Mouse (Mus musculus): ENCODE data around the gene Slc22a15. TPM values are rescaled to one million over a fixed set of nuclear protein-coding genes. Genes with fewer than 3 reads are reported as not detected.

Gene Slc22a15
- polyA plus RNA-seq, 1 experiment = 7.0 TPM

- Histone ChIP-seq H3K27me3 (ENCODE audit: control insufficient read depth, insufficient read depth, low read length) (no peaks in the 10 kb centered on the region; the same call in 1 of the 2 replicates), H3K4me3 (ENCODE audit: control insufficient read depth, insufficient read depth, low read length) (no peak overlapping the region), H3K4me1 (replicated peaks; ENCODE audit: control insufficient read depth, insufficient read depth, low read length) (no peaks in the 10 kb centered on the region), H3K27ac (ENCODE audit: control insufficient read depth, insufficient read depth, low read length) (no peak overlapping the region), H3K36me3 (ENCODE audit: control insufficient read depth, insufficient read depth, low read length) (no peaks in the 10 kb centered on the region)
- TF ChIP-seq POLR2A (IDR thresholded peaks at IDR 0.05; ENCODE audit: control insufficient read depth, extremely low read depth, insufficient read depth, low read length, poor library complexity) (no peak), CTCF (IDR thresholded peaks at IDR 0.05; ENCODE audit: borderline replicate concordance, control insufficient read depth, extremely low read depth, insufficient read depth, low read length, poor library complexity) (no peak)
- DNase-seq = no peak
- 54% methylated on average over 7 of the region's 7 CpGs for WGBS
Measured at GRCm38 (mm10) chr3:101939152-101939551, 14.9 kb upstream of the Slc22a15 start.

GRCm38 (mm10) chr3:101936369-101936768, 12.1 kb upstream of the Slc22a15 start:
- WGBS = 71% methylated on average over 3 of the region's 3 CpGs
- Histone ChIP-seq H3K27me3 (ENCODE audit: control insufficient read depth, insufficient read depth, low read length) (no peaks in the 10 kb centered on the region; the same call in 1 of the 2 replicates), H3K4me1 (replicated peaks; ENCODE audit: control insufficient read depth, insufficient read depth, low read length) (no peaks in the 10 kb centered on the region), H3K4me3 (ENCODE audit: control insufficient read depth, insufficient read depth, low read length) (no peak overlapping the region), H3K36me3 (ENCODE audit: control insufficient read depth, insufficient read depth, low read length) (no peaks in the 10 kb centered on the region), H3K27ac (ENCODE audit: control insufficient read depth, insufficient read depth, low read length) (no peak overlapping the region)
- TF ChIP-seq CTCF (IDR thresholded peaks at IDR 0.05; ENCODE audit: borderline replicate concordance, control insufficient read depth, extremely low read depth, insufficient read depth, low read length, poor library complexity) (no peak), POLR2A (IDR thresholded peaks at IDR 0.05; ENCODE audit: control insufficient read depth, extremely low read depth, insufficient read depth, low read length, poor library complexity) (no peak)
- no peak for DNase-seq

GRCm38 (mm10) chr3:101933820-101934219, 9.6 kb upstream of the Slc22a15 start:
- TF ChIP-seq CTCF (IDR thresholded peaks at IDR 0.05; ENCODE audit: borderline replicate concordance, control insufficient read depth, extremely low read depth, insufficient read depth, low read length, poor library complexity) (no peak), POLR2A (IDR thresholded peaks at IDR 0.05; ENCODE audit: control insufficient read depth, extremely low read depth, insufficient read depth, low read length, poor library complexity) (no peak)
- Histone ChIP-seq H3K27me3 (ENCODE audit: control insufficient read depth, insufficient read depth, low read length) (no peaks in the 10 kb centered on the region), H3K27ac (ENCODE audit: control insufficient read depth, insufficient read depth, low read length) (no peak overlapping the region), H3K36me3 (ENCODE audit: control insufficient read depth, insufficient read depth, low read length) (no peaks in the 10 kb centered on the region), H3K4me3 (ENCODE audit: control insufficient read depth, insufficient read depth, low read length) (no peak overlapping the region), H3K4me1 (replicated peaks; ENCODE audit: control insufficient read depth, insufficient read depth, low read length) (no peaks in the 10 kb centered on the region)
- WGBS = 94% methylated on average over 2 of the region's 2 CpGs
- DNase-seq = no peak

GRCm38 (mm10) chr3:101929105-101929876, 5.0 kb upstream of the Slc22a15 start:
- peaks cover 4% of the 10 kb centered on the region for H3K4me1 ChIP-seq (replicated peaks; ENCODE audit: control insufficient read depth, insufficient read depth, low read length)
- DNase-seq = no peak
- WGBS = 77% methylated on average over 4 of the region's 4 CpGs
- H3K27ac ChIP-seq (ENCODE audit: control insufficient read depth, insufficient read depth, low read length) = no peak overlapping the region
- no peaks in the 10 kb centered on the region for H3K27me3 ChIP-seq (ENCODE audit: control insufficient read depth, insufficient read depth, low read length)
- H3K4me3 ChIP-seq (ENCODE audit: control insufficient read depth, insufficient read depth, low read length) = no peak overlapping the region
- H3K36me3 ChIP-seq (ENCODE audit: control insufficient read depth, insufficient read depth, low read length) = no peaks in the 10 kb centered on the region
- TF ChIP-seq CTCF (IDR thresholded peaks at IDR 0.05; ENCODE audit: borderline replicate concordance, control insufficient read depth, extremely low read depth, insufficient read depth, low read length, poor library complexity) (no peak), POLR2A (IDR thresholded peaks at IDR 0.05; ENCODE audit: control insufficient read depth, extremely low read depth, insufficient read depth, low read length, poor library complexity) (no peak)

GRCm38 (mm10) chr3:101926636-101927035, 2.4 kb upstream of the Slc22a15 start:
- Histone ChIP-seq H3K27ac (ENCODE audit: control insufficient read depth, insufficient read depth, low read length) (no peak overlapping the region), H3K4me1 (replicated peaks; ENCODE audit: control insufficient read depth, insufficient read depth, low read length) (peaks cover 7% of the 10 kb centered on the region), H3K4me3 (ENCODE audit: control insufficient read depth, insufficient read depth, low read length) (no peak overlapping the region), H3K27me3 (ENCODE audit: control insufficient read depth, insufficient read depth, low read length) (no peaks in the 10 kb centered on the region), H3K36me3 (ENCODE audit: control insufficient read depth, insufficient read depth, low read length) (no peaks in the 10 kb centered on the region)
- DNase-seq = no peak
- no peak for TF ChIP-seq CTCF (IDR thresholded peaks at IDR 0.05; ENCODE audit: borderline replicate concordance, control insufficient read depth, extremely low read depth, insufficient read depth, low read length, poor library complexity)
- TF ChIP-seq POLR2A (IDR thresholded peaks at IDR 0.05; ENCODE audit: control insufficient read depth, extremely low read depth, insufficient read depth, low read length, poor library complexity) = no peak

- no peak for DNase-seq
- H3K27me3 ChIP-seq (ENCODE audit: control insufficient read depth, insufficient read depth, low read length) = no peaks in the 10 kb centered on the region
- H3K36me3 ChIP-seq (ENCODE audit: control insufficient read depth, insufficient read depth, low read length) = no peaks in the 10 kb centered on the region
- 85% methylated on average over 1 of the region's 1 CpGs for WGBS
- H3K4me1 ChIP-seq (replicated peaks; ENCODE audit: control insufficient read depth, insufficient read depth, low read length) = peaks cover 7% of the 10 kb centered on the region
- no peak for TF ChIP-seq CTCF (IDR thresholded peaks at IDR 0.05; ENCODE audit: borderline replicate concordance, control insufficient read depth, extremely low read depth, insufficient read depth, low read length, poor library complexity)
- no peak for TF ChIP-seq POLR2A (IDR thresholded peaks at IDR 0.05; ENCODE audit: control insufficient read depth, extremely low read depth, insufficient read depth, low read length, poor library complexity)
- no peak overlapping the region for H3K4me3 ChIP-seq (ENCODE audit: control insufficient read depth, insufficient read depth, low read length)
- no peak overlapping the region for H3K27ac ChIP-seq (ENCODE audit: control insufficient read depth, insufficient read depth, low read length)
Measured at GRCm38 (mm10) chr3:101925663-101926062, 1.4 kb upstream of the Slc22a15 start.
